Mouse (Mus musculus): Measurements from ENCODE around the gene Vav2. TPM values are rescaled to one million over a fixed set of nuclear protein-coding genes. Genes with fewer than 3 reads are reported as not detected.

The Vav2 gene
- total and polyA plus RNA-seq, 3 experiments, result 11.3 to 12.5 (median 11.9) TPM

DNA sequence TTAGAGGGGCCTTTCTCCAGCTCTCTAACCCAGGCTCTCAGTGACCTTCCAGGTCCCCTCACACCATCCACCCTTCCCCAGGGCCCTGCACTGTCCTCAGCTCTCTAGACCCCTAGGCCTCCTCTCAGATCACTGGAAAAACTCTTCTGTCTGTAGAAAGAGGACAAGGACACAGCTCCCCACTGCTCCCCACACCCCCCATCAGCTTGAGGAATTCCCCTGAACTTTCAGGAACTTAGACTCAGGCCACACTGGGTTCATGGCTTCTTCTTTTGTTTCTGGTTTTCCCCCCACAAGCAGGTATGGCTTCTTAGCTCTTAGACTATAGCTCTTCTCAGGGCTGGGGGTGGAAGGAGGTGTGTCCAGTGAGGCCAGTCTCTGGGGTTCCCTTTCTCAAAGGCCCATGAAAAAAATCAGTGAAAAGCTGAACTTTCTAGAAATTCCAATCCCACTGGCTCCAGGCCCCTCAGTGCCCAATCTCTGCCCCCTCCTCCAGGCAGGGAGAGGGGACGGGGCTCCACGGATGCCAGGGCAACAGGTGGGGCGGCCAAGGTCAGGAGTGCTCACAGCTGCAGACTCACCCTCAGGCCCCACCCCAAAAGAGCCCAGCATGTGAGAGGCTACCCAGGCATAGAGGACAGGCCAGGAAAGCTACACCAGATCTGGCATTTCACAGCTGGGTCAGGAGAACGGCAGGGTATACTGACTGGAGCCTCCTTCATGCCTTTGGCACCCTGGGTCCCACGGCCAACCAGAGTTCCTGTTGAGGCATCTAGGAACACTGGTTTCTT lies 21.5 kb downstream of the Vav2 start:
- Histone ChIP-seq H3K4me3 (no peak overlapping the region), H3K9ac (ENCODE audit: low read depth, low read length) (no peak overlapping the region), H3K4me1 (ENCODE audit: control insufficient read depth, insufficient read depth, low read length) (peaks cover 9% of the 10 kb centered on the region; the same call in 1 of the 2 replicates), H3K79me2 (replicated peaks; ENCODE audit: control insufficient read depth, insufficient read depth, low read length) (peaks cover 3% of the 10 kb centered on the region; the same call in 1 of the 2 replicates), H3K36me3 (ENCODE audit: control insufficient read depth, insufficient read depth, low read length) (no peaks in the 10 kb centered on the region), H3K27me3 (ENCODE audit: control insufficient read depth, insufficient read depth, low read length) (no peaks in the 10 kb centered on the region), H3K27ac (no peak overlapping the region)
- 70% methylated on average over 5 of the region's 5 CpGs for WGBS
- intact Hi-C loops (cut with DNase I), result no loop called here
- DNase-seq, result no peak
- TF ChIP-seq POLR2A (IDR thresholded peaks at IDR 0.05; ENCODE audit: insufficient read depth, low read depth, low read length) (no peak), EP300 (IDR thresholded peaks at IDR 0.05; ENCODE audit: insufficient read depth, low read depth, low read length) (no peak)

DNA sequence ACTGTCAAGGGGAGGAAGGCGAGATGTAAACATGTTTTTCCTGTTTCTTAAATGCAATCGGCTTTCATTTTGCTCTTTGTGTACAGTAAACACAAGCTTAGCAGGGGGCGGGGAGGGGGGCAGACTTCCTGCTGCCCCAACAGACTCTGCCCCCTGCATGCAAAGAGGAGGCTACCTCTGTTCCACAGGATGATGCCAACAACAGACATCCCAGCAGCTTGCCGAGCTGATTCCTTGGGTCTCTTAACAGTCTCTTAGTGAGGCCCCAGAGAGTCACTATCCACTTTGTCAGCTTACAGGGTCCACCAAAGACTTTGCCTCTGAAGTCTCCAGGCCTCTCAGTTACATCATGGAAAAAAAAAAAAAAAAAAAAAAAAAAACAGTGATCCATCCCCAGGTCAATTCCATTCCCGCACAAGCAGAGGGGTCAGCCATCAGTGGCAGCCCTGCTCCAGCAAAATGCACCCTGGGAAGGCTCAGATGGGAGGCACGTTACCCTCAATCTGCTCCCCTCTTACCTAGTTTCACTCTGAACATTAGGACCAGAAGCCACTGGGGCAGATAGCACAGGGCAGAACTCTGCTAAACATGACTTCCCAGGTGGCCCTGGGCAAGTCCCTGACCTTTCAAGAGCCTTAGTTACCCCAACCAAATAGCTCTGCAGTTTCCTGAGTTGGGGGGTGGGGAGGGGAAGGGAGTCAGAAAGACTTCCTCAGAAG lies 22.3 kb downstream of the Vav2 start:
- no peaks in the 10 kb centered on the region for H3K27me3 ChIP-seq (ENCODE audit: control insufficient read depth, insufficient read depth, low read length)
- H3K79me2 ChIP-seq (replicated peaks; ENCODE audit: control insufficient read depth, insufficient read depth, low read length), result peaks cover 3% of the 10 kb centered on the region; the same call in 1 of the 2 replicates
- no peak overlapping the region for H3K4me3 ChIP-seq
- H3K36me3 ChIP-seq (ENCODE audit: control insufficient read depth, insufficient read depth, low read length), result no peaks in the 10 kb centered on the region
- intact Hi-C loops (cut with DNase I), result no loop called here
- peaks cover 9% of the 10 kb centered on the region; the same call in 1 of the 2 replicates for H3K4me1 ChIP-seq (ENCODE audit: control insufficient read depth, insufficient read depth, low read length)
- no peak overlapping the region for H3K9ac ChIP-seq (ENCODE audit: low read depth, low read length)
- H3K27ac ChIP-seq, result no peak overlapping the region
- no peak for DNase-seq
- 69% methylated on average over 6 of the region's 6 CpGs for WGBS
- no peak for TF ChIP-seq POLR2A (IDR thresholded peaks at IDR 0.05; ENCODE audit: insufficient read depth, low read depth, low read length)
- TF ChIP-seq EP300 (IDR thresholded peaks at IDR 0.05; ENCODE audit: insufficient read depth, low read depth, low read length), result no peak
- no peak for TF ChIP-seq CTCF (IDR thresholded peaks at IDR 0.05)

DNA sequence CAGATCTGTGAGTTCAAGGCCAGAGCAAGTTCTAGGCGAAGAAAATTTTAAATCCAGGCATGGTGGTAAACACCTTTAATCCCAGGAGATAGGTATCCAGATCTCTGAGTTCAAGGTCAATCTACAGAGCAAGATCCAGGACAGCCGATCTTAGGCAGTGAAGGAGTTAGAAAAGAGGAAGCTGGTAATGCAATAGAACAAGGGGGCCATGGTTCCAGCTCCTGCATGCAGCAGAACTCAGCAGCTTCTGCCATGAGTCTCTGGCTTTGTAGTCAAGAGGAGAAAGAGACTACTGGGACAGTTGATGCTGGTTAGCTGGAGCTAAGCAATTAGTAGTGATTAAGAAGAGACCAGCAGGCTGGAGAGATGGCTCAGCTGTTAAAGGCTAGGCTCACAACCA lies 25.3 kb downstream of the Vav2 start:
- WGBS, result 76% methylated on average over 2 of the region's 2 CpGs
- no peaks in the 10 kb centered on the region for H3K36me3 ChIP-seq (ENCODE audit: control insufficient read depth, insufficient read depth, low read length)
- TF ChIP-seq EP300 (IDR thresholded peaks at IDR 0.05; ENCODE audit: insufficient read depth, low read depth, low read length) (no peak), CTCF (IDR thresholded peaks at IDR 0.05) (no peak), POLR2A (IDR thresholded peaks at IDR 0.05; ENCODE audit: insufficient read depth, low read depth, low read length) (no peak)
- no peak for DNase-seq
- peaks cover 3% of the 10 kb centered on the region; the same call in 1 of the 2 replicates for H3K79me2 ChIP-seq (replicated peaks; ENCODE audit: control insufficient read depth, insufficient read depth, low read length)
- H3K27ac ChIP-seq, result no peak overlapping the region
- H3K4me1 ChIP-seq (ENCODE audit: control insufficient read depth, insufficient read depth, low read length), result peaks cover 5% of the 10 kb centered on the region; the same call in 1 of the 2 replicates
- no peaks in the 10 kb centered on the region for H3K27me3 ChIP-seq (ENCODE audit: control insufficient read depth, insufficient read depth, low read length)
- H3K9ac ChIP-seq (ENCODE audit: low read depth, low read length), result no peak overlapping the region
- intact Hi-C loops (cut with DNase I), result no loop called here
- H3K4me3 ChIP-seq, result no peak overlapping the region

DNA sequence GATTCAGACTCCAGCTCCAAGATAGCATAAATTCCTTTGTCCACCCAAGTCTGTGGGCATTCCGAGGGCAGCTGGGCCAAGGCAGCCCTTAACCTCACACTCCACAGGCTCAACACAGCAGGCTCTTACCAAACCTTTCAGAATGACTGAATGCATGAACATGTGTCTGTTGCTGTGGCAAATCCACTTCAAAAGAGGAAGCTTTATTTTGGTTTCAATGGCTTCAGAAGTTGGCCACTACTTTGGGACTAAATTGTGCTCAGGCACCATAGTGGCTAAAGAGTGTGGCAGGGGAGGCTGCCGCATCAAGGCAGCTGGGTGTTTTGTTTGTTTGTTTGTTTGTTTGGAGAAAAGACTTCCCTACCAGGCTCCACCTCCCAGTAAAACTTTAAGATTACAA lies 26.8 kb downstream of the Vav2 start:
- 98% methylated on average over 2 of the region's 2 CpGs for WGBS
- no peak overlapping the region for H3K27ac ChIP-seq
- peaks cover 2% of the 10 kb centered on the region; the same call in 1 of the 2 replicates for H3K79me2 ChIP-seq (replicated peaks; ENCODE audit: control insufficient read depth, insufficient read depth, low read length)
- no peak for DNase-seq
- no peaks in the 10 kb centered on the region for H3K36me3 ChIP-seq (ENCODE audit: control insufficient read depth, insufficient read depth, low read length)
- H3K4me1 ChIP-seq (ENCODE audit: control insufficient read depth, insufficient read depth, low read length), result 0 out of 2 replicates have a peak, but pooled peaks cover 1% of the 10 kb centered on the region
- no peak for TF ChIP-seq CTCF (IDR thresholded peaks at IDR 0.05)
- no peak for TF ChIP-seq EP300 (IDR thresholded peaks at IDR 0.05; ENCODE audit: insufficient read depth, low read depth, low read length)
- no peak for TF ChIP-seq POLR2A (IDR thresholded peaks at IDR 0.05; ENCODE audit: insufficient read depth, low read depth, low read length)
- H3K27me3 ChIP-seq (ENCODE audit: control insufficient read depth, insufficient read depth, low read length), result no peaks in the 10 kb centered on the region
- no peak overlapping the region for H3K9ac ChIP-seq (ENCODE audit: low read depth, low read length)
- no peak overlapping the region for H3K4me3 ChIP-seq
- intact Hi-C loops (cut with DNase I), result no loop called here

DNA sequence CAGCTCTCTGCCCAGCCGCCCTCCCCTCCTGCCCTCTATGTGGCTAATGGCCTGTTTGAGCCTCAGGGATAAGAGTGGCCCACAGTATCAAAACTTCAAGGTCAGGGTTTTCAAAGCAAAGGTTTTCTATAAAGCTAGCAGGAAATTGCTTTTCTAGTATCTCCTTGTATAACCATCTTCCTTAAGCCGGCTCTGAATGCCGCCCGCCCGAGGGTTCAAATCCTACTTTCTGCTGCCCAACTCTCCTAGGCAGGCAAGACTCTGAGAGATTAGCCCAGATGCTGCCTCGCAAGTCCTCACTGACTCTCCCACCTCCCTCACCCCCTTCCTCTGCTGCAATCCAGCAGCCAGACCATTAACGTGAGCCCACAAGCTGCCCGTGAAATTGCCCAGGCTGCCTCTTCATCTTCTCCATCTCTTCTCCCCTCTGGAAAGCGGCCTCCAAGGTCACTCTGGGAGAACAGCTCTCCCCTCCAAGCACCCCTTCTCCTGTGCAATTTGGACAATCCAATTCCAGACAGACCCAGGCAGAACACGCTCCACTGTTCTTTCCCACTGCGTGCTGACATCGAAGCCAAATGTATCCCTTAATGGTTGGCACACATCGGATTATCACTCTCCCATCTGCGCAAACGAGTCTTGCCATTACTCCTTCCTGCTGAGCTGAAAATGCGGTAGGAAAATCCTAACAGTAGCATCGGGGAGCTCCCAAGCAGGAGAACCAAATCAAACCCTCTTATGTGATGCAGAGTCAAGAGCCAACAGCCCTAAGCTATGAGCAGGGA lies 30.0 kb downstream of the Vav2 start:
- Histone ChIP-seq H3K4me3 (no peak overlapping the region), H3K36me3 (ENCODE audit: control insufficient read depth, insufficient read depth, low read length) (no peaks in the 10 kb centered on the region), H3K27me3 (ENCODE audit: control insufficient read depth, insufficient read depth, low read length) (no peaks in the 10 kb centered on the region), H3K4me1 (ENCODE audit: control insufficient read depth, insufficient read depth, low read length) (no peaks in the 10 kb centered on the region), H3K9ac (ENCODE audit: low read depth, low read length) (no peak overlapping the region), H3K79me2 (replicated peaks; ENCODE audit: control insufficient read depth, insufficient read depth, low read length) (no peaks in the 10 kb centered on the region), H3K27ac (no peak overlapping the region)
- no peak for TF ChIP-seq POLR2A (IDR thresholded peaks at IDR 0.05; ENCODE audit: insufficient read depth, low read depth, low read length)
- no peak for TF ChIP-seq CTCF (IDR thresholded peaks at IDR 0.05)
- TF ChIP-seq EP300 (IDR thresholded peaks at IDR 0.05; ENCODE audit: insufficient read depth, low read depth, low read length), result no peak
- 79% methylated on average over 17 of the region's 17 CpGs for WGBS
- DNase-seq, result no peak
- intact Hi-C loops (cut with DNase I), result no loop called here
